Mouse (Mus musculus) kidney, adult 2 months (tissue): Measurements from ENCODE around the gene Snx9. TPM values are rescaled to one million over a fixed set of nuclear protein-coding genes. Genes with fewer than 3 reads are reported as not detected.

ENCODE experiments used
- DNase-seq: peaks from one replicate; pipeline ENCODE4 v3.0.0; 2021
- H3K27ac ChIP-seq: fragments of 200-500 bp; 2 replicates; pipeline ENCODE4 v1.5.1; 2012; ENCODE audit warnings: low read depth, low read length, control low read depth, inconsistent platforms; ENCODE audit not compliant: insufficient read depth
- H3K27me3 ChIP-seq: fragments of 200-500 bp; replicated peaks from 2 replicates; pipeline ENCODE4 v1.6.1; 2012; ENCODE audit warnings: mild to moderate bottlenecking, moderate library complexity, low read length, inconsistent platforms; ENCODE audit not compliant: control insufficient read depth, insufficient read depth
- H3K36me3 ChIP-seq: fragments of 200-500 bp; 2 replicates; pipeline ENCODE4 v1.6.1; 2012; ENCODE audit warnings: mild to moderate bottlenecking, moderate library complexity, low read length, inconsistent platforms; ENCODE audit not compliant: control insufficient read depth, insufficient read depth
- H3K4me1 ChIP-seq: fragments of 200-500 bp; 2 replicates; pipeline ENCODE4 v1.6.1; 2011; ENCODE audit warnings: low read length; ENCODE audit not compliant: control insufficient read depth, insufficient read depth
- H3K4me3 ChIP-seq: fragments of 200-500 bp; 2 replicates; pipeline ENCODE4 v1.5.1; 2011; ENCODE audit warnings: mild to moderate bottlenecking, low read depth, low read length, control low read depth; ENCODE audit not compliant: insufficient read depth
- CTCF ChIP-seq: fragments of 200-500 bp; conservative IDR thresholded peaks from 2 replicates; pipeline ENCODE4 v1.5.1; 2011; ENCODE audit warnings: low read depth, mild to moderate bottlenecking, control low read depth, low read length, moderate library complexity, mixed read lengths; ENCODE audit not compliant: insufficient read depth, insufficient read length
- POLR2A ChIP-seq: fragments of 200-500 bp; IDR thresholded peaks from one replicate; pipeline ENCODE4 v1.6.1; 2011; ENCODE audit warnings: low read depth, low read length, control low read depth
- WGBS: fragments of 180-500 bp; shearing (Covaris S2); methylation state at CpG from one replicate; pipeline ENCODE4 v1.1.7; 2018; 5-methylcytosine and 5-hydroxymethylcytosine counted together
- polyA plus RNA-seq: library from polyadenylated mRNA; depleted of rRNA; stranded (reverse); fragments of >200 nt; gene quantifications from 2 replicates; pipeline ENCODE4 v1.2.3, GENCODE M21; 2012

Gene Snx9
- polyA plus RNA-seq, 1 experiment: 56.6 TPM

DNA sequence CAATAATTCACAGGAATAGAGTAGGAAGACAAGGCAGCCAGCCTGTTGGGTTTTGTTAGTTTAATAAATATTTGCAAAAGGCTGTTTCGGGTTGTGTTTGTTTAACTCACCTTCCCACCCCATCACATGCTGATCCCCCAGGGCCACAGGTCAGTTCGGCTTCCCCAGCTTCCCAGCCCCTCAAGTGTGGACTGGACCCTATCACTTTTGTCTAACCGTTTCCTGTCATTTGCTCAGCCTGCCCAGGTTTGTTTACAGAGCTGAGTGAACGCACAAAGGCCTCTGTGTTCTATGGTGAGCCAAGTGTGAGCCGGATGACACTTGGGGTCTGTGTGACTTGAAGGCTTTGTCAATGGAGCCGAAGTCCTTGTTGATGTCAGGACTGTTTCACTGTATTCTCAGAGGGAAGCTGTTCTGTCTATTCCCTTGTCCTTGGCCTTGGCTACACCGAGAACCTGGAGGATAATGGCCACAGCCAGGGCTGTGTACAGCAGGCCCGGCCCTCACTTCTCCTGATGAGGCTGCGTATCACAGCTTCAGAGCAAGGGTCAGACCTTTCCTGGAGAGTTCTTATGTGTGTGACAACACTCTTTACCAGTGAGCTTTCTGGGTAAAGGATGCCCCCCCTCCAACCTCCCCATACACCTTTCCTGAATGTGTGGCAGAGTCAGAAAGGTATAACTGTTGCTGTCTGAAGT is 124.1 kb downstream of the Snx9 start:
- Histone ChIP-seq H3K36me3 (no peaks in the 10 kb centered on the region), H3K4me1 (no peaks in the 10 kb centered on the region), H3K27me3 (no peaks in the 10 kb centered on the region), H3K27ac (no peak overlapping the region), H3K4me3 (no peak overlapping the region)
- 73% methylated on average over 9 of the region's 9 CpGs for WGBS
- TF ChIP-seq POLR2A (no peak), CTCF (no peak)
- DNase-seq: no peak

GRCm38 (mm10) chr17:5966706-5967105 is 125.6 kb downstream of the Snx9 start:
- Histone ChIP-seq H3K4me3 (no peak overlapping the region), H3K27ac (no peak overlapping the region), H3K27me3 (no peaks in the 10 kb centered on the region), H3K36me3 (no peaks in the 10 kb centered on the region), H3K4me1 (no peaks in the 10 kb centered on the region)
- no peak for TF ChIP-seq CTCF
- no peak for TF ChIP-seq POLR2A
- 95% methylated on average over 5 of the region's 5 CpGs for WGBS
- DNase-seq: no peak

- H3K27me3 ChIP-seq: no peaks in the 10 kb centered on the region
- WGBS: 75% methylated on average over 6 of the region's 6 CpGs
- H3K27ac ChIP-seq: no peak overlapping the region
- no peaks in the 10 kb centered on the region for H3K4me1 ChIP-seq
- no peak overlapping the region for H3K4me3 ChIP-seq
- H3K36me3 ChIP-seq: no peaks in the 10 kb centered on the region
- no peak for DNase-seq
- no peak for TF ChIP-seq POLR2A
- TF ChIP-seq CTCF: no peak
These were observed 127.4 kb downstream of the Snx9 start for GRCm38 (mm10) chr17:5968562-5968961.

GRCm38 (mm10) chr17:5969246-5969645 is 128.1 kb downstream of the Snx9 start:
- Histone ChIP-seq H3K27ac (no peak overlapping the region), H3K36me3 (no peaks in the 10 kb centered on the region), H3K27me3 (no peaks in the 10 kb centered on the region), H3K4me1 (no peaks in the 10 kb centered on the region), H3K4me3 (no peak overlapping the region)
- 78% methylated on average over 3 of the region's 3 CpGs for WGBS
- TF ChIP-seq POLR2A (no peak), CTCF (no peak)
- DNase-seq: no peak

GRCm38 (mm10) chr17:5970298-5970821 is 129.2 kb downstream of the Snx9 start:
- no peak for DNase-seq
- WGBS: 85% methylated on average over 5 of the region's 5 CpGs

DNA sequence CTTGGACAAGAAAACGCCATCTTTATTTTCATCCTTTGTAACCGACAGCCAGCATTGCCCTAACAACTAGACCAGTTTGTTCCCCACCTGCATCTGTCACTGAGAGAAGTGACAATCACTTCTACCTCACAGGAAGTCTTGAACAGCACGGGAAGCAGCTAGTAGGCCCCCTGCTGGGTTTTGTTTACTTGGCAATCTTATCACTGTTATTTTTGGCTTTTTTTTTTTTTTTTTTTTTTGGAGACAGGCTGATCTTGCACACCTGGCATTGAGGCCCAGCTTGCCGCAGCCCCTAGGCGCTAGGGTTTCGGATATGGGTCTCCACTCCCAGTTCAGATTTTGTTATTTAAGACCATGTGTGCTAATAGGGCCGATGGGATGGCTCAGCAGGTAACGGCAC is 132.4 kb downstream of the Snx9 start:
- Histone ChIP-seq H3K4me1 (no peaks in the 10 kb centered on the region), H3K27ac (no peak overlapping the region), H3K27me3 (no peaks in the 10 kb centered on the region), H3K4me3 (no peak overlapping the region), H3K36me3 (no peaks in the 10 kb centered on the region)
- DNase-seq: no peak
- no peak for TF ChIP-seq POLR2A
- 73% methylated on average over 8 of the region's 8 CpGs for WGBS

More at GRCm38 (mm10) chr17:5970298-5970821, 129.2 kb downstream of the Snx9 start:
- TF ChIP-seq CTCF (no peak), POLR2A (no peak)
- Histone ChIP-seq H3K27ac (no peak overlapping the region), H3K27me3 (no peaks in the 10 kb centered on the region), H3K36me3 (no peaks in the 10 kb centered on the region), H3K4me1 (no peaks in the 10 kb centered on the region), H3K4me3 (no peak overlapping the region)

DNA sequence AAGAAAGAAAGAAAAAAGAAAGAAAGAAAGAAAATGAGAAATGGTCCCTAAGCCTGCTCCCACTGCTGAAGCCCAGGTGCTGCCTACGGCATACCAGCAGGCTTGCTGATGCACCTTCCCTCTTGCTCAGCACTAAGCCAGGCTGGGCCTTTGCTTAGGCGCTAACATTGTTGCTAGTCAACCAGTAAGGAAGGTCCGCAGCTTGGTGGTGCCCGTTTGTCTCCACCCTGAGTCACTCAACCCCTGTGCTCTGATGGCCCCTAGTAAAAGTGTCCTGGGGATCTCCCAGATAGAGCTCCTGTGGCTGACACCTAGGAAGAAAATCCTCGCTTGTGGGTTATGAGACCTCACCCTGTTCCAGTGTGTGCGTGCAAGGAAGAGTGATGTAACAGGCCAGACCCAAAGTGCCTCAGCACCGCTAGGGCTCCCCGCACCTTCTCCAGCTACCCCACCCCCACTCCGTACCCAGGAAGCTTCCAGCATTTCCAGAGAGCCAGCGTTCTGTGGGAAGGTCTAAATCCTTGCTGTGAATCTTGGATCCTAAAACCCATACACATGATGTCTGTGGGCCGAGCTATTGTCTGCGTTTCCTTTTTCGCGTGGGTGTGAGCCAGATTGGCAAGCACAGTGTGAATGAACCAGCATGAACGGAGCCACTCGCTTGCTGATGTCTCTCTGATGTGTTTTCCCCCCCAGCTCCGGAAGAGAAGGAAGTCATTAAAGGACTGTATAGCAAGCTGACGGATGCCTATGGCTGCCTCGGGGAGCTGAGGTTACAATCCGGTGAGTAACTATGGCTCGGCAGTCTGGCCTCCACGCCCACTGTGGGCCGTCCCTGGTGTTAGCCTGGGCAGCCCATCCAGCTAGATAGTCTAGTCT is 134.2 kb downstream of the Snx9 start:
- Histone ChIP-seq H3K27me3 (no peaks in the 10 kb centered on the region), H3K36me3 (no peaks in the 10 kb centered on the region), H3K4me3 (peak overlapping the region; percentile 10; the same call in 1 of the 2 replicates), H3K27ac (no peak overlapping the region), H3K4me1 (no peaks in the 10 kb centered on the region)
- DNase-seq: peak; percentile 39
- TF ChIP-seq POLR2A (no peak), CTCF (no peak)
- 33% methylated on average over 23 of the region's 23 CpGs for WGBS
